Mouse (Mus musculus): ENCODE measurements around the gene Chchd1. TPM values are rescaled to one million over a fixed set of nuclear protein-coding genes. Genes with fewer than 3 reads are reported as not detected.
A peak's percentile ranks its signal among the peaks of the same experiment; 100 is the strongest.
"Not testable (repeated sequence)": the region's sequence is repeated elsewhere in the genome, so short reads cannot be mapped to it uniquely, and the experiment has no call there.

Gene Chchd1
- total RNA-seq, 2 experiments from 2014 or later: 80.8 to 90.3 TPM

- no peak for DNase-seq (ENCODE audit: low spot score in 2 of 2)
Measured at GRCm38 (mm10) chr14:20682498-20682897, 20.3 kb upstream of the Chchd1 start.

GRCm38 (mm10) chr14:20686576-20686975 lies 16.2 kb upstream of the Chchd1 start:
- DNase-seq (ENCODE audit: low spot score in 2 of 2): no peak

GRCm38 (mm10) chr14:20689009-20689408 lies 13.8 kb upstream of the Chchd1 start:
- DNase-seq (ENCODE audit: low spot score in 2 of 2): no peak

- DNase-seq (ENCODE audit: low spot score in 2 of 2): no peak
Measured at GRCm38 (mm10) chr14:20691772-20692171, 11.0 kb upstream of the Chchd1 start.

GRCm38 (mm10) chr14:20693589-20694101 lies 9.2 kb upstream of the Chchd1 start:
- no peak for DNase-seq (ENCODE audit: low spot score in 2 of 2)

- no peak for DNase-seq (ENCODE audit: low spot score in 2 of 2)
Measured at GRCm38 (mm10) chr14:20694185-20694883, 8.5 kb upstream of the Chchd1 start.

GRCm38 (mm10) chr14:20694884-20695760 lies 7.7 kb upstream of the Chchd1 start, which contains the start of gene Fut11:
TSS of gene Fut11 (plus strand) at chr14:20694968.
- DNase-seq (ENCODE audit: low spot score in 2 of 2): peak; percentile 78 to 83

- peak in 1 of 2 experiments; percentile 29 for DNase-seq (ENCODE audit: low spot score in 2 of 2)
Measured at GRCm38 (mm10) chr14:20695761-20696520, 6.9 kb upstream of the Chchd1 start.

- DNase-seq (ENCODE audit: low spot score in 2 of 2): no peak
Measured at GRCm38 (mm10) chr14:20696986-20697385, 5.8 kb upstream of the Chchd1 start.

GRCm38 (mm10) chr14:20698515-20698914 lies 4.3 kb upstream of the Chchd1 start:
- no peak for DNase-seq (ENCODE audit: low spot score in 2 of 2)

GRCm38 (mm10) chr14:20700362-20700761 lies 2.4 kb upstream of the Chchd1 start:
- DNase-seq (ENCODE audit: low spot score in 2 of 2): no peak

GRCm38 (mm10) chr14:20701554-20701953 lies 1.3 kb upstream of the Chchd1 start:
- DNase-seq (ENCODE audit: low spot score in 2 of 2): no peak

GRCm38 (mm10) chr14:20702096-20702740 lies 588 bp upstream of the Chchd1 start:
- no peak for DNase-seq (ENCODE audit: low spot score in 2 of 2)

- DNase-seq (ENCODE audit: low spot score in 2 of 2): not testable (repeated sequence)
Measured at GRCm38 (mm10) chr14:20703461-20703860, 655 bp downstream of the Chchd1 start.

- peak; percentile 86 to 89 for DNase-seq (ENCODE audit: low spot score in 2 of 2)
Measured at GRCm38 (mm10) chr14:20707201-20708190, 4.7 kb downstream of the Chchd1 start, which contains the start of gene Zswim8. TSS of gene Zswim8 (plus strand) at chr14:20707552.

GRCm38 (mm10) chr14:20708239-20708638 lies 5.4 kb downstream of the Chchd1 start:
- DNase-seq (ENCODE audit: low spot score in 2 of 2): no peak

GRCm38 (mm10) chr14:20713832-20714231 lies 11.0 kb downstream of the Chchd1 start:
- DNase-seq (ENCODE audit: low spot score in 2 of 2): no peak

GRCm38 (mm10) chr14:20718443-20718842 lies 15.6 kb downstream of the Chchd1 start:
- DNase-seq (ENCODE audit: low spot score in 2 of 2): no peak

GRCm38 (mm10) chr14:20719767-20720166 lies 17.0 kb downstream of the Chchd1 start:
- no peak for DNase-seq (ENCODE audit: low spot score in 2 of 2)
